Mouse (Mus musculus): ENCODE measurements at regions not wholly inside any gene's neighbourhood (a gene's known extent, or its start where the extent isn't known, plus 50 kb on each side); places are given as distances from the start of the nearest gene placed in this dataset.
A peak's percentile ranks its signal among the peaks of the same experiment; 100 is the strongest.

DNA sequence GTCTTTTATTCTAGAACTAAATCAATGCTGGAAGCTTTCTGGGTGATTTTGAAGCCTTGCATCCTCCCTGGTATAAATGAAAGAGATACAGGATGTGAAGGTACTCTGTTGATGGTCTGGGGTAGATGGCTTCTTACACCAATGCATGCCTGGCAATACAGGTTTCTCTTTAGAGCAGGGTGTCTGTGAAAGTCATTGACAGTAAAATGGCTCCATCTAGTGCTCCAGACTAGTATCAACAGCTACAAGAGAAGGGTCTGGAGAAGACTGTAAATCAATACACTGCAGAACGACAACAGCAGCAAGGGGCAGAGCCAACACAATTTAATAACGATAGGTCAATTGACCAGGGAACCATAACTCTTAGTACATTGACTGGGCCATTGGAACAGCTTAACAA, 98.3 kb downstream of the Sptssa start:
- 22% methylated on average over 2 of the region's 2 CpGs for WGBS
- Histone ChIP-seq H3K4me3 (ENCODE audit: low read depth, low read length) (no peak overlapping the region), H3K27me3 (ENCODE audit: control insufficient read depth, insufficient read depth, low read length) (no peaks in the 10 kb centered on the region), H3K27ac (ENCODE audit: insufficient read depth, low read depth, low read length) (no peak overlapping the region), H3K4me1 (ENCODE audit: control insufficient read depth, insufficient read depth, insufficient read length, low read length) (no peaks in the 10 kb centered on the region), H3K36me3 (ENCODE audit: control insufficient read depth, insufficient read depth, low read length) (no peaks in the 10 kb centered on the region)
- no peak for TF ChIP-seq CTCF (IDR thresholded peaks at IDR 0.05; ENCODE audit: extremely low read depth, insufficient read length, insufficient replicate concordance, low read depth, low read length)
- TF ChIP-seq POLR2A (IDR thresholded peaks at IDR 0.05; ENCODE audit: low read depth, low read length), result no peak

DNA sequence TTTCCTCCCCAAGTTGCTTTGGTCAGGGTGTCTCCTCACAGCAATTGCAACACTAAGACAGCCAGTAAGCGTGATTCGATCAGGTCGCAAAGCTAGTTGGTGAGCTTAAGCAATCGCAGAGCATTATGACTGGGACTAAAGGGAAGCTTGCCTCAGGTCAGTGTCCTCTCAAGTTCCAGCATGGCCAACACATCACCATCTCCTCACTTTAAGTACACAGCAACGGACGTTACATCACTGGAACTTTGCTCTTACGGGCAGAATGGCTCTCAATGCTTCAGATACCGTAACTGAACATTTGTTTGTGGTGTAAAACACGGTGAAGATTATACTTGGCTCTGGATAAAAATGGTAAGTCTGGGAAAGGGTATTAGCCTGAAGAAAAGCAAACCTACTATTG, 106.7 kb downstream of the Sptssa start:
- Histone ChIP-seq H3K4me1 (ENCODE audit: control insufficient read depth, insufficient read depth, insufficient read length, low read length) (no peaks in the 10 kb centered on the region), H3K27ac (ENCODE audit: insufficient read depth, low read depth, low read length) (no peak overlapping the region), H3K4me3 (ENCODE audit: low read depth, low read length) (no peak overlapping the region), H3K36me3 (ENCODE audit: control insufficient read depth, insufficient read depth, low read length) (no peaks in the 10 kb centered on the region), H3K27me3 (ENCODE audit: control insufficient read depth, insufficient read depth, low read length) (no peaks in the 10 kb centered on the region)
- no peak for TF ChIP-seq CTCF (IDR thresholded peaks at IDR 0.05; ENCODE audit: extremely low read depth, insufficient read length, insufficient replicate concordance, low read depth, low read length)
- no peak for TF ChIP-seq POLR2A (IDR thresholded peaks at IDR 0.05; ENCODE audit: low read depth, low read length)
- 80% methylated on average over 9 of the region's 9 CpGs for WGBS

DNA sequence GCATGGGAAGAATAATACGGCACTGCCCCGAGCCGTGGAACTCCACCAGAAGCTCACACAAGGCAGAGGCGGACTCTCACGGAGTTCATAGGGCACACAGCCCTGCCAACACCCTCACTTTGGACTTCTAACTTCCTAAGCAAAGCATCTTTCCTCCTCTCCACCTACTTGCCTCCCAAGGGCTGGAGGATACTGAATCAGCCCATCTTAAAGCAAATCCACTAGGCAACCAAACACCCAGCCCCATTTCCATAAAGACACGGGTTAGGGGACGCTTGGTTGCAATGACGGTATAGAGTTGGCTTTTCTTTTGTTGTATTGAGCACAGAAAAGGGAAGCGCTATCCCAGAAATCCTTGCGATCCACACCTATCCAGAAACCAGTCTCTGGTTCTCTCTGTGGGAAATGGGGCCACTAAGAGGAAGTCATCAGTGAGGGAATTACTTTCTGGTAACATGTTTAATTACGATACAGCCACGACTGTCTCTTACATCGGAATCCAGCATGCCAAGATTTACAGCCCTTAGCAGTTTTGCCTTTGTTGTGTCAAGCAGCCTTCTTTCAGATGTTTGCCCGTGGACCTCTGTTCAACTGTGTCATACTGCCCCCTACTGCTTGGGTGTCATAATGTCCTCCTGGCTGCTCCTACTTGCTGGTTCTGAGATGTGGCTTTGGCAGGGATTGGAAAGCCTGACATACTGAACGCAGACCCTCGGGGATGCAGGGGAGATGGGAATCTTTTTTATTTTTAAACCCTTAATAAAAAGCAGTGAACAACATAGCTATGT, 110.4 kb downstream of the Sptssa start:
- Histone ChIP-seq H3K4me1 (ENCODE audit: control insufficient read depth, insufficient read depth, insufficient read length, low read length) (peaks cover 2% of the 10 kb centered on the region; the same call in 1 of the 2 replicates), H3K36me3 (ENCODE audit: control insufficient read depth, insufficient read depth, low read length) (no peaks in the 10 kb centered on the region), H3K27me3 (ENCODE audit: control insufficient read depth, insufficient read depth, low read length) (no peaks in the 10 kb centered on the region), H3K27ac (ENCODE audit: insufficient read depth, low read depth, low read length) (no peak overlapping the region), H3K4me3 (ENCODE audit: low read depth, low read length) (no peak overlapping the region)
- WGBS, result 38% methylated on average over 16 of the region's 16 CpGs
- peak; percentile 74; the same call in 1 of the 2 replicates for TF ChIP-seq CTCF (IDR thresholded peaks at IDR 0.05; ENCODE audit: extremely low read depth, insufficient read length, insufficient replicate concordance, low read depth, low read length)
- no peak for TF ChIP-seq POLR2A (IDR thresholded peaks at IDR 0.05; ENCODE audit: low read depth, low read length)

DNA sequence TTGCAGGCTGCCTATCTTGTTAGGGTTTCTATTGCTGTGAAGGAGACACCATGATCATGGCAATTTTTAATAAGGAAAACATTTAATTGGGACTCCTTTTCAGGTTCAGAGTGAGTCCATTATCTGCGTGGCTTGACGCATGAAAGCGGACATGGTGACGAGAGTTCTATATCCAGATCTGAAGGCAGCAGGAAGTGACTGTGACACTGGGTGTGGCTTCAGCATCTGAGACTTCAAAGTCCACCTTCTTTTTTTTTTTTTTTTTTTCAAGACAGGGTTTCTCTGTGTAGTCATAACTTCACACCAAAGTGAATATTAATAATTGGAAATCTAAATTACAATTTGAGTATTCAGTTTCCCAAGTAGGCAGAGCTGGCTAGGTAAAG, 118.1 kb downstream of the Sptssa start:
- TF ChIP-seq CTCF (IDR thresholded peaks at IDR 0.05; ENCODE audit: extremely low read depth, insufficient read length, insufficient replicate concordance, low read depth, low read length), result no peak
- TF ChIP-seq POLR2A (IDR thresholded peaks at IDR 0.05; ENCODE audit: low read depth, low read length), result no peak
- no peak overlapping the region for H3K4me3 ChIP-seq (ENCODE audit: low read depth, low read length)
- WGBS, result 32% methylated on average over 4 of the region's 4 CpGs
- H3K4me1 ChIP-seq (ENCODE audit: control insufficient read depth, insufficient read depth, insufficient read length, low read length), result peaks cover 7% of the 10 kb centered on the region; the same call in 1 of the 2 replicates
- 0 out of 2 replicates have a peak overlapping the region, but pooled peaks have one; percentile 55 for H3K27ac ChIP-seq (ENCODE audit: insufficient read depth, low read depth, low read length)
- no peaks in the 10 kb centered on the region for H3K36me3 ChIP-seq (ENCODE audit: control insufficient read depth, insufficient read depth, low read length)
- no peaks in the 10 kb centered on the region for H3K27me3 ChIP-seq (ENCODE audit: control insufficient read depth, insufficient read depth, low read length)

DNA sequence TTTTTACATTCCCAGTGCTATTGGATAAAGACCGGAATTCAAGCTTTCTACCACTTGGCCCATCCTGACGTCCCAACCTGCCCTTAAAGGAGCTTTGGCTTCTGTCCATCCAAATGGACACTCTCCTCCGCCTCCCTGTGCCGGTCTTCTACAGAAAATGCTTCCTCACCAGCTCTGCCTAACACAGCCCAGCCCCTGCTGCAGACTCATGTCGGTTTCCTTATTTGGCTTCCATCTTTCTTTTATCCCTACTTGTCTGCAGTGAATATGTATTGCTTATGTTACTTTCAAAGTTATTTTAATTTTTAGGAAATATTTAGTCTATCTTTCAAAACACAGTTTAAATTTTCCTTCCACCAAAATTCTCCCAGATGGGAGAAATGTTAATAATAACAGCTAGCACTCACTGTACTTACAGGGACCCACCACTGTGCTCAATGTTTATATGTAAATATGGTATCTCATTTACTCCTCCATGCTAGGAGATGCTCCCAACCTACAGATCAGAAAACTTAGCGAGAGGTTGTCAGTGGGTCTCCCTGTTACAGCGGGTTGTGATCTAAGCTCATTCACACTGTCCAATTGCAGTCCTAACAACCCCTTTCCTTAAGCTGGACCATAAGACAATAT, 118.6 kb downstream of the Sptssa start:
- 81% methylated on average over 7 of the region's 7 CpGs for WGBS
- 0 out of 2 replicates have a peak overlapping the region, but pooled peaks have one; percentile 55 for H3K27ac ChIP-seq (ENCODE audit: insufficient read depth, low read depth, low read length)
- no peak for TF ChIP-seq CTCF (IDR thresholded peaks at IDR 0.05; ENCODE audit: extremely low read depth, insufficient read length, insufficient replicate concordance, low read depth, low read length)
- no peak for TF ChIP-seq POLR2A (IDR thresholded peaks at IDR 0.05; ENCODE audit: low read depth, low read length)
- H3K27me3 ChIP-seq (ENCODE audit: control insufficient read depth, insufficient read depth, low read length), result no peaks in the 10 kb centered on the region
- H3K4me3 ChIP-seq (ENCODE audit: low read depth, low read length), result no peak overlapping the region
- H3K4me1 ChIP-seq (ENCODE audit: control insufficient read depth, insufficient read depth, insufficient read length, low read length), result peaks cover 7% of the 10 kb centered on the region; the same call in 1 of the 2 replicates
- no peaks in the 10 kb centered on the region for H3K36me3 ChIP-seq (ENCODE audit: control insufficient read depth, insufficient read depth, low read length)

DNA sequence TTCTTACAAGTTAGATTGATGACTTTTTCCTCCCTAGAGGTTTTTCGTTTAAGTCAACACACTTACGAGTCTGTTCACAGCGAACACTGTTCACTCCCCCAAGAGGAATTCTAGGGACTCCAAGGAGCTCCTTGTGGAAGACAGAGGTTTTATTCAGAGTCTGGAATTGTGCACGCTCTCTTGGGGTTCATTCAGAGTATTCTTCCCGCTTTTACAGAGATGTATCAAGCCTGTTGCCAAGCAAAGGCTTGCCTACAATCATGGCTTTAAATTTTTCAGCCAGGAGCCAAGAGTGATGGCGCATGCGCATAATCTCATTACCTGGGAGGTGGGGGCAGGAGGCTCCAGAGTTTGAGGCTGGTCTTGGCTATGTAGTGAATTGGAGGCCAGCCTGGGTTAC, 119.4 kb downstream of the Sptssa start:
- TF ChIP-seq CTCF (IDR thresholded peaks at IDR 0.05; ENCODE audit: extremely low read depth, insufficient read length, insufficient replicate concordance, low read depth, low read length) (no peak), POLR2A (IDR thresholded peaks at IDR 0.05; ENCODE audit: low read depth, low read length) (no peak)
- Histone ChIP-seq H3K36me3 (ENCODE audit: control insufficient read depth, insufficient read depth, low read length) (no peaks in the 10 kb centered on the region), H3K27me3 (ENCODE audit: control insufficient read depth, insufficient read depth, low read length) (no peaks in the 10 kb centered on the region), H3K27ac (ENCODE audit: insufficient read depth, low read depth, low read length) (no peak overlapping the region), H3K4me3 (ENCODE audit: low read depth, low read length) (no peak overlapping the region), H3K4me1 (ENCODE audit: control insufficient read depth, insufficient read depth, insufficient read length, low read length) (peaks cover 7% of the 10 kb centered on the region; the same call in 1 of the 2 replicates)
- WGBS, result 86% methylated on average over 7 of the region's 7 CpGs
